Mouse (Mus musculus): ENCODE measurements around the gene Rbfox3.

Rbfox3 gene

DNA sequence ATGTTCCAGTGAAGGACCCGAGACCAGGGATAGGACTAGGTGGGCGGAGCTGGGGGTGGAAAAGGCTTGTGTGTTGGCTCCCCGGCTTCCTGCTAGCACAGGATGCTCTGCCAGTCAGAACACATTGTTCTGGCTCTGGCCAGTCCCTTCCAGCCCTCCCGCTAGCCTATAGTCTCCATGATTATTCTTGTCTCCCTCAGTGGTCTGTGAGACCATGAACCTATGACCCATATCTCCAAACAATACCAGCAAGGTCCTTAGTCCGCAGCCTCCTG is 407.3 kb downstream of the Rbfox3 start:
- no peak for DNase-seq (ENCODE audit: low spot score)

DNA sequence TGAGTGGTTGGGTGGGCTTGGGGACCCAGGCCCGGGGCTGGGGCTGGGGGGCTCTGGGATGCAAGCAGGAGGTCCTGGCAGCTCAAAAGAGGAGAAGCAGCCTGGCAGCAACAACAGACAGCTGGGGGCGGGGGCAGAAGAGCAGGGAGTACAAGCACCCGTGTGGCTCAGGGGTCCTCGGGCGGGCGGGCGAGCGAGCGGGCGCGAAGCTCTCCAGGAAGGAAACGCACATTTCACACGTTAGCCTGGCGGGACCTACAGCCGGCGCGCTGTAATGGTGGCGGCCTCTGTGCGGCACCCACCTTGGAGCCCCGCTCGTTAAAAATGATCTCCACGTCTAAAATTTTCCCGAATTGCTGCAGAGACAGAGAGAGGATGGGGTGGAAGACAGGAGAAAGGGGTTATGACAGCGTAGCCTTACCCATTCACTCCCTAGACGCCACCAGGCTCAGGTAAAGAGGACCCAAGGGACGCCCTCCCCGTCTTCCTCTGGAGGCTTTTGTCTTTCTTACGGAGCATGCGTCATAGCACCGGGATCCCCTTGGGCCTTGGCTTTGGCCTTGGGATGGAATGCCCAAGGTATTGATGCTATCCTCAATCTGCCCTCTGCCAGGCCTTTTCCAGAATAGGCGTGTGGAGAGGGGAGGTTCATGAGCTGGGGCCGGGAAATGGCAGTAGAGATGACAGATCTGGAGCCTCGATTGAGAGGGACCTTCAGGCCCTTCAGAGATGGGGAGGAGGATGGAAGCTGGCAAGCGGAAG is 407.8 kb downstream of the Rbfox3 start:
- DNase-seq (ENCODE audit: low spot score), result no peak

DNA sequence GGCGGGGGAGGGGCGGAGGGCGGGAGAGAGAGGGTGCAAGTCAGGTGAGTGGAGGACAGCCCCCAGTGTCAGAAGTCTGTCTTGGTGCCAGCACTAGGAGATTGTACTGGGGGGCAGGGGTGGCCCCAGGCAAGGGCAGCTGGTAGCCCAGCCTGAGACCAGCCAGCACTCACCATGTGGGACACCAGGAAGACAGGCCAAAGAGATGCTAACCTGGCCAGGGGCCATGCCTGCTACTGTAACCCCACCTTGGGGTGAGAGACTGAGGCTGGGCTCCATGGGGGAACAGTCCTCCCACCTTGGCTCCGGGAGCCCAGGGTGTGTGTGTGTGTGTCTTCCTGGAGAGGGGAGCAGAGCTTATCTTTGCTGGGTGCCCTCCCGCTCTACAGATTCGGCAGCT is 408.4 kb downstream of the Rbfox3 start:
- DNase-seq (ENCODE audit: low spot score), result no peak

DNA sequence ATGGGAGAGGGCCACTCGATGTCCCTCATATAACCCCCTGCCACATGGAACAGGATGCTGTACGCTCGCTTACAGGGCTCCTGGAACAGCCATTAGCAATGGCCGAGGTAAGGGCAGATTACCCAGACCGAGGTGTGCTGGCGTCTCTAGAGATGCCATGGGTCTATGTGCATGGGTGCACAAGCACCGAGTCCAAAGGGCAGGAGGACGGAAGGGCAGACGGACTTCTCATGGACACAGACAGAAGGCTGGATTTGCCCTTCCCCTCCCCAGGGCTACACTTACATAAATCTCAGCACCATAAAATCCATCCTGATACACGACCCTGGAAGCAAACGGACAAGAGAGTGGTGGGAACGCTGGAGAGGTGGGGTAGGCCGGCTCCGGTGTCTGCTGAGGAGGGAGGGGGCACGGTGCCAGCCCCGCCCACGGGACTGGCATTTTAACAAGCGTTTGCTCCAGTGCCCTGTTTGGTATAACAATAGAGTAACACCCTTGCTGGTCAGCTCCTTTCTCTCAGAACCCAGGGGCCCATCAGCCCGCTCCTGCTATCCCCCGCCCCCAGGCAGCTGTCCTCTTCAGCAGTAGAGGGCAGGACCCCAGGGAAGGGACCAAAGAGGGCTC is 415.2 kb downstream of the Rbfox3 start:
- no peak for DNase-seq (ENCODE audit: low spot score)

DNA sequence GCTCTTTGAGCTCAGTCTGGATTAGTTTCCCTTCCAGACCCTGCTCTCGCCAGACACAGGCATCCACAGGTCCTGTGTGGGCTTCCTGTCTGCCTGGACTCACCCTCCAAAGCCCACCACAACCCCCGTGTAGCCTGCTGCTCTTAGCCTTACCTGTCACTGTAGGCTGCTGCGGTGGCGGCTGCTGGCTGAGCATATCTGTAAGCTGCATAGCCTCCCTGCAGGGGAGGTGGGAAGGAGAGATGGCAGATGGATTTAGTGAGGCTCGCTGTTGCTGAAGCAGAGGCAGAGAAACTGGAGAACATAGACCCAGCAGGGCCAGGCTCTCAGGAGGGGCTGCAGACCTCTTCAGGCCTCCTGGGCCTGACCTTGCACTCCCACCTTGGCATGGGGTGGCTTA is 416.3 kb downstream of the Rbfox3 start:
- DNase-seq (ENCODE audit: low spot score), result no peak

DNA sequence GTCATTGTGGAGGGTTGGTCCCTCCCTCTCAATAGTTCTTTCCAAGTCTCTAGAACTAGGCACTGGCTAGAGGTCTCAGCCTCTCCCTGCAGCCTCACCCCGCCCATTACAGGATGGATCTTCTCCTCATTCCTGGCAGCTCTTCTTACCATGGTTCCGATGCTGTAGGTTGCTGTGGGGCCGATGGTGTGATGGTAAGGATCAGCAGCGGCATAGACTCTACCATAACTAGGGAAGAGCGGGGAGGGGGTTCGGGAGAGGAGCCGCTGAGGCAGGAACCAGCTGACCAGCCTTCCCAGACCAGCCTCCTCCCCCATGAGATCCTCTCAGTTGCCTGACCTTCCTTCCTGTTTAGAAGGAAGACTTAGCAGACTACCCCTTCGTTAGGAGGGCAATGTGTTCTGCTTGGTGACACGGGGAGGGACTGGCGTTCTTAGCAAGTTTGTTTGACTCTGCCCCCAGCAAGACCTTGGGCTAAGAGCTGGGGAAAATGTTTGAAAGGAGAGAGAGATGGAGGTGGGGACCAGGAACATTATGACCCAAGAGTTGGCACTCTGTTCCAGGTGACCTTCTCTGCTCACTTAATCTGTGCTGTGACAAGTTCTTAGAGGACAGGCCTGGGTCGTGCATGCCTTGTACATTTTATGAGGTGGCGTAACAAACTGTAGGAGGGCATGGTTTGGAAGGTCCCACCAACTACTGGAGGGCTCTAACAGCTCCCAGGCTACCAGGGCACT is 417.2 kb downstream of the Rbfox3 start:
- no peak for DNase-seq (ENCODE audit: low spot score)

DNA sequence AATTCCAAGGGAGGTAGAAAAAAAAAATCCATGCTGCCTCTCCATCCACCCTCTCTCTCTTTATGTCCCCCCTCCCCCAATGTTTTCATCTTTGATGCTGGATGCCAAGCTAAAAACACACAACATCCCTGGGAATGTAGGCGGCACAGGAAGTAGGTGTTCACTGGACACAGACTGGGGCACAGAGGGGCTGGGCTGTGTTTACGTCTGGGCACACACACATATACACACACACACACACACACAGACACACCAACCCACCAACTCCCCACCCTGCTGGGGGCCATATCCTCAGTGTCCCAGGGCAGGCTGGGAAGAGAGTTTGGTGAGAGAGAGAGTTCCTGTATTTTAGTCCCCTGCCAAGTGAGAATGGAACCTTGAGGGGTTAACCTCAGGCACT is 417.9 kb downstream of the Rbfox3 start:
- no peak for DNase-seq (ENCODE audit: low spot score)

DNA sequence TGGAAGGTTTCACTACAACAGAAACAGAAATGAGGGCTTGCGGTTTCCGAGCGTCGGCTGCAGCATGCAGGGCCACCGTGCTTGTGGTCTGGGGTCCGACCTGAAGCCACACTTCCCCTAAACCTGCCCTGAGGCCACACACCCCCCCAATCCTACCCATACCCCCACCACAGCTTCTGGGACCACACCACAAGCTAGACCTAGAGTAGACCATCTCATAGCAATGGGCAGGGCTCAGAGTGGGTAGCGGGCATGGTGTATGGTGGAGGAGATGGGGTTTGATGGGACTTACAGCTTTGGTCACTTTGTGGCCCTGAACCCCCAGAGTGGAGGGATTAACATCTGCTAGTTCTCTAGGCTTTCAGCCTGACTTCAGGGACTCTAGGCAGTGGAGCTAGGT is 420.2 kb downstream of the Rbfox3 start:
- no peak for DNase-seq (ENCODE audit: low spot score)

DNA sequence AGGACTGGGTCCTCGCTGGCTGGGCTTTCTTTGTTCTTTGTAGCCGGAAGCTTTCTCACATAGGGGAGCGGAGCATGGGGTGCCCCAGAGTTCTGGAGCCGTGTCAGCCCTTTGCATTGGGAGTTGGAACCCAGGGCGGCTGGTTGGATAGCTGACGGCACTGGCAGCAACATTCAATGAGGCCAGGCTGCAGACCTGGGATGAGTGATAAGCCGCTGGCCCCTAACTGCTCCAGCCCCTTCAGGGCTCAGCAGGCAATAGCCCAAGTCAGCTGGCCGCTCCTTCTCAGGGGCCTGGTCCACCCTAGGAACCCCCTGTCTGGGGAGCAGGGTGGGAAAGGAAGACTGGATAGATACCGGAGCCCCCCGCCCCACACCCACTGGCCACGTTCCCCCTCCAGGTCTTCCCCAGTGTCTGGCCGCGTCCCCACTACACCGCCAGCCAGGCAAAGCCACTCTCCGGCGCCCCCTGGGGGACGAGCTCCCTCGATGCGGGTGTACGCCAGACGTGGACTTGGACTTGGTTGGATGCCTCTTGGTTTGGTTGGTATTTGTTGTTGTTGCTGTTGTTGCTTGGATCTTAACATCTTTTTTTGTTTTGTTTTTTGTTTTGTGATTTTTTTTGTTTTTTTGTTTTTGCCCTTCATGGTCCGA is 420.7 kb downstream of the Rbfox3 start:
- no peak for DNase-seq (ENCODE audit: low spot score)

DNA sequence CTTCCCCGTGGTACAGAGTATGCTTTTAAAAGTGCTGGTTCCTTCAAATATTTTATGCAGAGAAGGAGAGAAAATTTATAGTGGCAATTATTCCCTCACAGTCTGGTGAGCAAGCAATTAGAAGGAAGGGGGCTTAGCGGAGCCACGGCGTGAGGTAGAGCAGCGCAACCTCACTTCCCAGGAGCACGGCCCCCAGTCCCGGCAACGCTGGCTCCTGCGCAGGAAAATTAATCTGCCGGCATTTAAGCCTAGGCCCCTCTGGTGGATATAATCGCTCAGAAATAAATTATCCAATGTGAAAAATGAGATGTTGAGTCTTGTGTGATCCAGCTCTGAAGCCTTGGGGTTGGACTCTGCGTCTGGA is 422.5 kb downstream of the Rbfox3 start:
- DNase-seq (ENCODE audit: low spot score), result no peak

DNA sequence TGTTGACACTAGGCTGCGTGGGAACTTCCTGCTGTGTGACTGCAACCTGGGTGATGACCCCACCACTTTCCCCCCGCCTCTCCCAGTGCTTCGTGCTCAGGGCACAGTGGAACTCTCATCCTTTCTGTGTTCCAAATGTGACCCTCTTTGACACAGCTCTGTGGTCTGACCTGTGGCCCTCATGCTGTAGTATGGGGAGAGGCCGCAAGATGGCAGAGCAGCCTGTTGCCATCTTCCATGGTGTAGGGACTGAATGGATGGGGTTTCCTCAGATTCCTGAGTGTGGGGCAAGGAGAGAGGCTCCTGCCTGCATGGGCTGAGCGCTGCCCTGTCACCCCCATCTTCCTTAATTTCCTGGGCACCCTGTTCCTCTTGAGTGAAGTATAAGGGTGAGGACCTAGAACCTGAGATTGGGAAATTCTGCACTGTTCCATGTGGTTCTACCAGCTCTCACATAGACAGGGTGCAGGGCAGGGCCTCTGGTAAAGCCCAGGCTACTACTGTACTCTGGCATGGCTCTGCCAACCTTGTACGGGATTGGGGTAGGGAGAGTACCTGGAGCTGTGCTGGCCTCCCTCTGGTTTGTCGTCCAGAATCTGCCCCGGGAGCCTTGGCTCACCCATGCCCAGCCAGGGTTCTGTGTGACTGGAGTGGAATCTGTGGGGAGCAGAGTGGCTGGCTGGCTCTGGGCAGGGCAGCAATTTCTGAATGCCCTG is 423.0 kb downstream of the Rbfox3 start:
- no peak for DNase-seq (ENCODE audit: low spot score)

DNA sequence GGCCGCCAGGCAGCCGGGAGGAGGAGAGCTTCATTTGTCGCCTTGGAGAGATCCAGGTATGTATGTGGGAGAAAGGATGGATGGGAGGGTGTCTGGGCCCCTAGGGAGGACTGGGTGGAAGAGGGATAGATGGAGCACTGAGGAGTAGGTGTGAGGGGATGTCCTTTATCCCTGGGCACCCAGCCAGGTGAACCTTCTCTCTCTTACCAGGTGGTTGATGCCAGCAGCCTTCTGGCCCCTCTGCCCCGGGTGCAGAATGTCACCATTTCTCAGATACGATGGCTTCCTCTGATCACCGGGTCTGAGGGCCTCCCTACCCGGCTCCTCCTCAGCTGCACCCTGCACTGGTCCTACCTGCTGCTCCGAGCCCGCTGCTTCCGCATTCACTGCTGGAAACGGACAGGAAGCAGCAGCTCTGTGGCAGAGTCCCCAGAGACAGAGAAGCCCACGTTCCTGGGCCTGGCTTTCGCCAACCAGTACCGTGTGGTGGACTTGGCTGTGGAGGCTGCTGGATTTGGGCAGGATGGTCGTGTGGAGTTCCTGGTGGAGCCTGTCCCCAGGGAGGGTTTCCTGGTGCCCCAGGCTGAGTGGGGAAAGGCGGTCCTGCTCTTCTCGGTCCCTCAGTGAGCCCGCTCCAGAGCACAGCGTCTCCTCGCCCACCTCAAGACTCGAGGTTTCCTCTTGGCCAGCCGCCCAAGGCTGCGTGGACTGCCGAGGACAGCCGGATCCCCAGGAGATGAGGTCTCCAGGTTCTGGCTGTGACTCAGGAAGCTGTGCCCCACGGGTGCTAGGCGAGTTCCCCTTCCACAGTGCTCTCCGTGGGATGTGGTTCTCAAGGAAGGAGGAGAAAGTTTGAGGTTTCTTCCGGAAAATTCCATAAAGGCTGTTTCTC is 424.3 kb downstream of the Rbfox3 start:
- DNase-seq (ENCODE audit: low spot score), result no peak

DNA sequence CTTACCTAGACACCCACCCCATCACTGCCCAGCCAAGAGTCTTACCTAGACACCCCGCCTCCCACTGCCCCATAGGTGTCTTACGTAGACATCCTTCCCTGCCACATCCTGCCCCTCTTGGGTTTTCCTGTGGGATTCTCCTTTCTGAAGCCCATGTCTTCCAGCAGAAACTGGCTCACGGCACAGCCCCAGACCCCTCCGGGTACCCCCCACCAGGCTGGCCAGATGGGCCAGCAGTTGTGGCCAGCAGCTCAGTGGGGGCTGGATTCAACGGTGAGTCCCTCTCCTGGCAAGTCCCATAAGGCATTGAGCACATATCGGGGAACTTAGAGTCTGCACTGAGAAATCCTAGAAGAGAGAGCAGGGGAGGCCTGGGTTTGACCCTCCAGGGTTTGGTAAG is 425.1 kb downstream of the Rbfox3 start:
- no peak for DNase-seq (ENCODE audit: low spot score)

DNA sequence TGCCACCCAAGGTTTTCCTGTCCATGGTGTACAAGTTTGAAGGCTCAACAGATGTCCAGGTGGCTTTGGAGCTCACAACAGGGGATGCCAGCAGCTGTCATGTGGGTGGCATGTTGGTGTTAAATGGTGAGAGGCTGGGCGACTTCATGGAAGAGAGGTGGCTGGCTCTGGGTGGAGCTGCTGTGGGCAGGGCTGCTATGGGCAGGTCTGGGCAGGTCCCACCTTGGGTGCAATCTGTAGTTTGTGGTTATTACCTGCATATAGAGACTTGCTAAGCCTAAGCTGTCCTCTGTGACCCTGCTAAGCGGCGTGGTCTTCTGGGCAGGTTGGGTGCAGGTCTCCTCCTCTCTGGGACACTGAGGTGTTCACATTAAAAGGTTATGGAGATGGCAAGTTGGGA is 425.6 kb downstream of the Rbfox3 start:
- no peak for DNase-seq (ENCODE audit: low spot score)

DNA sequence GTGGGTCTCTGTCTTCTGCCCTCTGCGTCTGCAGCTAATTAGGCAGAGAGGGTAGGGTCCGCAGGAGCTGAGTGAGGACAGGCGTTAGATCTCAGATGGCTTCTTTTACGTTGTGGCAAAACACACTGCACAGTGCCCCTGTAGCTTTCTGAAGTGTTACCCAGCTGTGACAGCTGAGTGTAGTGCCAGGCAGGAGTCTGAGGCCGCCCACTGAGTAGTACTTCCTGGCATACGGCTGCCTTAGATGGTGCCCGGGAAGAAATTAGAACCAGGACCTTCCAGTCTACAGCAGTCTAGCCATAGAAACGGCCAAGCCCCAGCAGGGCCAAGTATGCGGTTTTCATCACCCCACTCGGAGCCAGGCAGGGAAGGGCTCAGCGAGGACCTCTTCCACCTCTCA is 426.1 kb downstream of the Rbfox3 start:
- DNase-seq (ENCODE audit: low spot score), result no peak

DNA sequence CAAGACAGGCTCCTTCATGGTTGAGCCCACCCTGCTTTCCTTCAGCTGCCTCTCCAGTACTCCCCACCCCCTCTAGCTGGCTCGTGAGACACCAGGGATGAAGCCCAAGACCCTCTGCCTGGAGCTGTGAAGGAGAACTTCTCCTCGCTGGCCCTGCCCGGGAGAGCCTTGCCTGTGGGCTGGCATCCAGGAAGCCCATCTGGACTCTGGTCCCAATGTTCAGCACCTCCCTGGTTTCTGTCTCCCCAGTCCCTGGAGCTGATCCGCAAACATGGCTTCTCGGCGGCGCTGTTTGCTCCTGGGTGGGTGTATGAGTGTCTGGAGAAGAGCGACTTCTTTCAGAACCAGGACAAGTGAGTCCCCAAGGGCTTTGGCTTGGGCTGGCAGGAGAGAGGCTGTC is 427.2 kb downstream of the Rbfox3 start:
- DNase-seq (ENCODE audit: low spot score), result no peak

DNA sequence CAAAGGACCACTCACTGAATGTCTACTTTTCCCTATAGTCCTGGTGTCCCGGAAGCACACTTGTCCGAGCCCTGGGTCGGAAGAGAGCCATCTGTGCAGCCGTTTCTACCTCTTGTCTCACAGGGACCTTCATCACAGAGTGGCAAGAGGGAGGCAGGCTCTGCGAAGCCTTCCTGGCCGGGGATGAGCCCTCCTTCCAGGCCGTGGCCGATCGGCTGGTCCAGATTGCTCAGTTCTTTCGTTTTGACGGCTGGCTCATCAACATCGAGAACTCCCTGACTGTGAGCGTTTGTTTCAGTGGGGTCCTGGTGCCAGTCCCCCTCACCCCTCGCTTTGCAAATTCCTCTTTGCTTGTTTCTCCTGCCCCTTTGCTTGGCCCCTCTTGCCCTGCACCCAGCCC is 429.6 kb downstream of the Rbfox3 start:
- DNase-seq (ENCODE audit: low spot score), result no peak

DNA sequence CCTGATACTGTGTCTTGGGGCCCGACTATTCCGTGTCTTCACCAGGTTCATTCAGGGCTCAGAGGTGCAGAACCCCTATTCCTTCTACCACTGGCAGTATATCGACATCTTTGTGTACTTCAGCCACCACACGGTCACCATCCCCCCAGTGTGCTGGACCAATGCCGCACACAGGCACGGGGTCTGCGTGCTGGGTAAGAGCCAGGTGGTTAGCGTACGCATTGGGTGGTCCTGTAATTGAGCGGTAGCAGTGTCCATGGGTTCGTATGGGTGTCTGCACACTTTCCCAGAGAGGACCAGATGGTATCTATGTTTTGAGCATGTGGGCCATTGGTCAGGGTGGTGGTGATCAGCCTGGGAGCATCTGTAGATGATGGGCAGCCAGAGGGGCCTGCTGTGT is 430.2 kb downstream of the Rbfox3 start:
- no peak for DNase-seq (ENCODE audit: low spot score)

DNA sequence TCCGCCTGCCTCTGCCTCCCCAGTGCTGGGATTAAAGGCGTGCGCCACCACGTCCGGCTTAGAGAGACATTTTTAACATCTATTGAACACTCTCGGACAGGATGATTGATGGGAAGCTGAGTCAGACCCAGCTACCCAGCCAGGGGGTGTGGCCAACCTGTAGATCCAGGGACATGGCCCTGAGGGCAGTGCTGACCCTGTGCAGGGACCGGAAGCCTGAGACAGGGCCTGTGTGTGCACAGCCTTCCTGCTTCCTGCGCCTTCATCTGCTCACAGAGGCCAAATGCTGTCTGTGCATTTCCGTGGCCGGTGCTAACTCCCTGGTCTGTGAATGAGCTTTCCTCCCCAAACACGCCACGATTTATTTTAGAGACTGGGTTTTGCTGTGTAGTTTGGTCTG is 431.6 kb downstream of the Rbfox3 start:
- DNase-seq (ENCODE audit: low spot score), result no peak

DNA sequence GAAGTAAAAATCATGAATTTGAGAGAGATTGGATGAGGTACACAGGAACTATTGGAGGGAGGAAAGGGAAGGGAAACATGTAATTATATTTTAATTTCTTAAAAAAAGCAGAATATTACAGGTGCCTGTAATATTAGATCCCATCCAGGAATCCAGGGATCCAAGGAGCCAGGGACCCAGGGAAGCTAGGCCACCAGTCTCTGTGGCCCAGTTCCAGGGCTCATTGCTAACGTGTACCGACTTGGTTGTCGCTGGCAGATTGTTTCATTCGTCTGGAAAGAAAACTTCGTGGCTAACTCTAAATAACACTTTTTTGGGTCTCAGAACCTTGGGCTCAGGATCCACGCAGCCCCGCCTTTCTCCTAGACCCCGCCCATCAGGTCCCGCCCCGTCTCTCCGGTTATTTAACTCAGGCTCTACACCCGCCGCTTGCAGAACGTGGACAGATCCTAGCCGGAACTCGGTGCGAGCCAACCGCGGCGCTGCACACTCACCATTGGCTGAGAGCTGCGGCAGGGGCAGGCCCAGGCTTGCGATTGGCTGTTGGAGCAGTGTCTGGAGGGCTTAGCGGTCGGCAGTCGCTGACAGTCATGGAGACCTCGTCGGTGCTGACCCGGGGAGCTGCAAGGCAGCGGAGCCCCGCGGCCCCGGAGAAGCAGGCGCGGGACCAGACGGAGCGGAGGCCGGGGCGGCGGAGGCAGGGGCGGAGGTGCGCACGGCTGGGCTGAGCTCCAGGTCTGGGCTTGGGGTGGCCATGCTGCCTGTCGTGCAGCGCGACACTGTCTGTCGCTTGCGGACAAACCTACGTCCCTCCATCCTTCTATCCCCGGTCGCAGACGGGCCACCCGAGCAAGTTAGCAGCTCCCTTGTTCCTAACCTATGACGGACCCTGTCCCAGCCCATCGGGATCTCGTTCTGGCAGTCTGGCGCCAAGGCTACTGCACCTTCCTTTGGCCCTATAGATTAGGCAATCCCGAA is 434.7 kb downstream of the Rbfox3 start, which contains the start of gene Engase:
Gene Engase, plus strand, starts transcription at position 434 of the 978 bp plus-strand sequence.
- peak; percentile 91 for DNase-seq (ENCODE audit: low spot score)
